Mouse (Mus musculus): ENCODE measurements around the gene Rara. TPM values are rescaled to one million over a fixed set of nuclear protein-coding genes. Genes with fewer than 3 reads are reported as not detected.
"Not testable (repeated sequence)": the region's sequence is repeated elsewhere in the genome, so short reads cannot be mapped to it uniquely, and the experiment has no call there.

Rara gene
- polyA plus RNA-seq, 1 experiment from 2014 or later = 9.1 TPM

DNA sequence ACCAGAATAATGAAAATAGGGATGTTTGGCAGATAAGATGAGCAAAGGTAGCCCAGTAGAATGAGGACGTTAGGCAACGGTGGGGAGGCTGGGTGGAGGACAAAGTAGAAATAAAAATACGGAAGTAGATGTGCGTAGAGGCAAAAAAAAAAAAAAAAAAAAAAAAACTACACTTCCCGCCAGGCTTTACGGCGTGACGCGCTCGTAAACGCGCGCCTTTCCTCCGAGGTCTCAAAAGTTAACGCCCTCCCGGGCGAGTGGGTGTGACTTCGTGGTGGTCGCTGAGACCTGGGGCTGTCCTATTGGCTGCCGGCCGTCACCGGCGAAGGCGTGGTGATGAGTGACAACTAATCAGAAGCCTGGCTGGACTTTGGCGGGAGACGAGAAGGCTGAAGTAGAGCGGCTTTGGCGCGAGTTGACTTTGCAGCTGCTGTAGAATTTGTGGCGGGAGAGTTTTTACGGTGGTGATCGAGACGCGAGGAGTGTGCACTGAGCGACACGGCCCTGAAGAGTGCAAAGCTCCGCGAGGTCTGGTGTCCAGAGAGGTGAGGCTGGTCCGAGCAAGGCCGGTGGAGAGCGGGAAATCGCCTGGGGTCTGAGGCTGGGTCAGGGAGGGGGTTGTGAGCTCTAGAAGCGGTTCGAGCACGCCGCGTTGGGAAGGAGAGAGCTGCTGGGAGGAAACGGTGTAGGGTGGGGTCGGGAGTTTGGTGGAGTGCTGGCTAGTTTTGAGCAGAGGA is 20.0 kb upstream of the Rara start, which contains the start of gene Cdc6:
Gene Cdc6, plus strand, starts transcription at position 365 of the 737 bp plus-strand sequence.
- H3K27me3 ChIP-seq = no peaks in the 10 kb centered on the region
- H3K27ac ChIP-seq = no peak within 1 kb of the TSS
- peaks cover 16% of the 10 kb centered on the region; the same call in 1 of the 2 replicates for H3K36me3 ChIP-seq
- H3K4me1 ChIP-seq (replicated peaks) = peaks cover 27% of the 10 kb centered on the region
- H3K9me3 ChIP-seq = no peaks in the 10 kb centered on the region
- peak within 1 kb of the TSS; percentile 88 for H3K4me2 ChIP-seq (replicated peaks)
- under 1% methylated on average over 49 of the region's 49 CpGs for WGBS
- H3K9ac ChIP-seq (replicated peaks) = peak within 1 kb of the TSS; percentile 57
- H3K4me3 ChIP-seq (replicated peaks) = peak within 1 kb of the TSS; percentile 51
- peak; percentile 98 for ATAC-seq

DNA sequence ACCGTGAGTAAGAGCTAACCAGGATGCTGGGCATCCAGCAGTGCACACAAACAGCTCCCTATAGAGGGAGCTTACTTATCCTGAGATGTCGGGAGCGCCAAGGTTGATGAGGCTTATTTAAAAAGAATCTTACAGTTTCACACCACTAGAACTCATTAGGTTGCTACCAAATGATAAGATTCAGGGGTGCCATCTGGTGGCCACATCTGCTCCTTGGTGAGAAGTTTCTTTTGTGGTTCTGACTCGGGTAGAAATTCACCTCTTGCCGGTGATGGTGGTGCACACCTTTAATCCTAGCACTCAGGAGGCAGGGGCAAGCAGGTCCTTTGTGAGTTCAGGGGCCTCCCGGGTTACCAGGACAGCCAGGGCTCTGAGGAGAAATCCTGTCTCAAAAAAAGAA is 18.0 kb upstream of the Rara start:
- no peaks in the 10 kb centered on the region for H3K27me3 ChIP-seq
- H3K4me2 ChIP-seq (replicated peaks) = no peak overlapping the region
- WGBS = 43% methylated on average over 6 of the region's 6 CpGs
- no peaks in the 10 kb centered on the region for H3K9me3 ChIP-seq
- H3K27ac ChIP-seq = no peak overlapping the region
- H3K4me1 ChIP-seq (replicated peaks) = peaks cover 22% of the 10 kb centered on the region
- ATAC-seq = no peak
- peaks cover 18% of the 10 kb centered on the region for H3K36me3 ChIP-seq
- no peak overlapping the region for H3K9ac ChIP-seq (replicated peaks)
- H3K4me3 ChIP-seq (replicated peaks) = no peak overlapping the region

- ATAC-seq = no peak
- H3K4me3 ChIP-seq (replicated peaks) = no peak overlapping the region
- no peaks in the 10 kb centered on the region for H3K27me3 ChIP-seq
- H3K4me2 ChIP-seq (replicated peaks) = no peak overlapping the region
- H3K36me3 ChIP-seq = peaks cover 20% of the 10 kb centered on the region
- no peaks in the 10 kb centered on the region for H3K9me3 ChIP-seq
- 95% methylated on average over 11 of the region's 11 CpGs for WGBS
- H3K9ac ChIP-seq (replicated peaks) = no peak overlapping the region
- H3K4me1 ChIP-seq (replicated peaks) = peaks cover 22% of the 10 kb centered on the region
- H3K27ac ChIP-seq = no peak overlapping the region
Observed at GRCm38 (mm10) chr11:98910415-98910814, 17.2 kb upstream of the Rara start.

- 93% methylated on average over 5 of the region's 5 CpGs for WGBS
- no peak for ATAC-seq
- Histone ChIP-seq H3K27ac (no peak overlapping the region), H3K36me3 (peaks cover 25% of the 10 kb centered on the region), H3K4me3 (replicated peaks) (no peak overlapping the region), H3K27me3 (no peaks in the 10 kb centered on the region), H3K9ac (replicated peaks) (no peak overlapping the region), H3K9me3 (no peaks in the 10 kb centered on the region), H3K4me2 (replicated peaks) (no peak overlapping the region), H3K4me1 (replicated peaks) (peaks cover 22% of the 10 kb centered on the region)
Observed at GRCm38 (mm10) chr11:98911498-98911897, 16.1 kb upstream of the Rara start.

DNA sequence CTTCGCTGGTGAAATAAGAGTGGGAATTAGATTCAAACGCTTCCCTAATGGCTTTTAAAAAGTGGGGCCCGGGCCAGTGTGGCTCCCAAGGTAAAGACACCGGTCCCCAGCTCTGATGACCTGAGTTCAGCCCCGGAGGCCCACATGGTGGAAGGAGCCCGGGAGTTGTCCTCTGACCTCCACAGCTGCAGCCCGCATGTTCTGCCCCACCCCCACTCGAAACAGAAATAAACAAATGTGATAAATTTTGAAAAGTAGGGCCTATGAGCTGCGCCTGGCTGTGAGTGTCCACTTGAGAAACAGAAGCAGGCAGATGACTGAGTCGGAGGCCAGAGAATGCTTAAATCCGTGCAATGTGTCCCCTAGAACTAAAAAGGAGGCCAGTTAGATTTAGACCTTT is 13.4 kb upstream of the Rara start:
- WGBS = 90% methylated on average over 11 of the region's 11 CpGs
- Histone ChIP-seq H3K4me1 (replicated peaks) (peaks cover 6% of the 10 kb centered on the region; the same call in 1 of the 2 replicates), H3K27me3 (no peaks in the 10 kb centered on the region), H3K27ac (no peak overlapping the region), H3K4me2 (replicated peaks) (no peak overlapping the region), H3K9ac (replicated peaks) (no peak overlapping the region), H3K9me3 (no peaks in the 10 kb centered on the region), H3K4me3 (replicated peaks) (no peak overlapping the region), H3K36me3 (peaks cover 25% of the 10 kb centered on the region)
- ATAC-seq = no peak

DNA sequence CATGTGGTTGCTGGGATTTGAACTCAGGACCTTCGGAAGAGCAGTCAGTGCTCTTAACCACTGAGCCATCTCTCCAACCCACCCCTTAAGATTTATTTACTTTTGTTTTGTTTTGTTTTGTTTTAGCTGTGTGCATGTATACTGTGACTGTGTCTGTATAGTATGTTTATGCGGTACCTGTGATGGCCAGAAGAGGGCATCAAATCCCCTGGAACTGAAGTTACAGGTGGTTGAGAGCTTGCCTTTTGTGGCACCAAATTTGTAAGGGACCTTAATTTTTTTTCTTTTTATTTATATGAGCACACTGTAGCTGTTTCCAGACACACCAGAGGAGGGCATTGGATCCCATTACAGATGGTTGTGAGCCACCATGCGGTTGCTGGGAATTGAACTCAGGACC is 11.2 kb upstream of the Rara start:
- 95% methylated on average over 3 of the region's 3 CpGs for WGBS
- H3K4me2 ChIP-seq (replicated peaks); H3K9ac ChIP-seq (replicated peaks); H3K4me3 ChIP-seq (replicated peaks); H3K27me3 ChIP-seq; ATAC-seq; H3K27ac ChIP-seq; H3K9me3 ChIP-seq; H3K4me1 ChIP-seq (replicated peaks): not testable (repeated sequence)
- H3K36me3 ChIP-seq = peaks cover 20% of the 10 kb centered on the region

- ATAC-seq = no peak
- no peak overlapping the region for H3K4me3 ChIP-seq (replicated peaks)
- peaks cover 6% of the 10 kb centered on the region for H3K4me1 ChIP-seq (replicated peaks)
- H3K36me3 ChIP-seq = peaks cover 14% of the 10 kb centered on the region
- no peaks in the 10 kb centered on the region for H3K27me3 ChIP-seq
- H3K27ac ChIP-seq = no peak overlapping the region
- H3K9me3 ChIP-seq = no peaks in the 10 kb centered on the region
- WGBS = 79% methylated on average over 13 of the region's 13 CpGs
- 0 out of 2 replicates have a peak overlapping the region, but pooled peaks have one; percentile 39 for H3K9ac ChIP-seq (replicated peaks)
- H3K4me2 ChIP-seq (replicated peaks) = no peak overlapping the region
Observed at GRCm38 (mm10) chr11:98917428-98918005, 10.1 kb upstream of the Rara start.

DNA sequence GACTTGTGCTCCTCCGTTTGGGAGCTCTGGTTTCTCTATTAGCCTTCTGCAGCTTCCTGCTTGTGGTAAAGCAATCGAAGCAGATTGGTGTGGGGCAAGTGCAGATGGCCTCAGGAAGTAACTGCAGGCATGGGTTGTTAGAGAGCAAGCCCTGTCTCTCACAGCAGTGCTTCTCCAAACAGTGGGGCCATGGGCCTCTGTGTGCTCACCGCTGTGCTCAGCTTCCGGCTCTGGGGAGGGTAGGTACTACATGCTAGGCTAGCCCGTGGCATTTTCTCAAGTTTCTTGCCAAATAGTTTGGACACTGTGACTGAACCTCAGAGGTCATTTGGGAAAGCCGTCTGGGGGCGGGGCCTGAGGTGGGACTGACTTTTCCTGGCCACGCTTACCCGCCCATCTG is 9.4 kb upstream of the Rara start:
- Histone ChIP-seq H3K27me3 (no peaks in the 10 kb centered on the region), H3K9ac (replicated peaks) (0 out of 2 replicates have a peak overlapping the region, but pooled peaks have one; percentile 10)
- 89% methylated on average over 9 of the region's 9 CpGs for WGBS

DNA sequence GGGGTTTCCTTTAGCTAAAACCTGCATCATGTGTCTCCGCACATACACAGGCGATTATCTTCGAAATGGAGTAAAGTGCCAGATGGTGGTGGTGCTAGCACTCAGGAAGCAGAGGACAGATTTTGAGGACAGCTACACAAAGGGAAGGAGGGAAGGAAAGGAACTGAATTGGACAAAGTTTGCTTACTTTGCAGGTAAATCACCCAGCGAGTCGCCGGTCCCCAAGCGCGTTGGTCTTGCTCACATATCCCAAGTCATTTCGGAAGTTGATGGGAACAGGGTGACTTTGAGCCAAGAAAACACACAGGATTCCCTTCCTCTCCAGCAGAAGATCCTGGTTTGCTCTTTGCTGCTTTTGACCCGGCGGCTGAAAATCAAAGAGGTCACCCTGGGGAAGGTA is 8.6 kb upstream of the Rara start:
- peaks cover 12% of the 10 kb centered on the region for H3K36me3 ChIP-seq
- H3K4me3 ChIP-seq (replicated peaks) = no peak overlapping the region
- no peak overlapping the region for H3K27ac ChIP-seq
- WGBS = 93% methylated on average over 11 of the region's 11 CpGs
- no peaks in the 10 kb centered on the region for H3K27me3 ChIP-seq
- H3K4me1 ChIP-seq (replicated peaks) = peaks cover 20% of the 10 kb centered on the region
- no peaks in the 10 kb centered on the region for H3K9me3 ChIP-seq
- no peak overlapping the region for H3K9ac ChIP-seq (replicated peaks)
- ATAC-seq = no peak
- no peak overlapping the region for H3K4me2 ChIP-seq (replicated peaks)

More for the DNA sequence above, 9.4 kb upstream of the Rara start:
- Histone ChIP-seq H3K4me3 (replicated peaks) (no peak overlapping the region), H3K27ac (no peak overlapping the region), H3K36me3 (peaks cover 14% of the 10 kb centered on the region), H3K4me1 (replicated peaks) (peaks cover 13% of the 10 kb centered on the region), H3K9me3 (no peaks in the 10 kb centered on the region), H3K4me2 (replicated peaks) (no peak overlapping the region)
- ATAC-seq = no peak

DNA sequence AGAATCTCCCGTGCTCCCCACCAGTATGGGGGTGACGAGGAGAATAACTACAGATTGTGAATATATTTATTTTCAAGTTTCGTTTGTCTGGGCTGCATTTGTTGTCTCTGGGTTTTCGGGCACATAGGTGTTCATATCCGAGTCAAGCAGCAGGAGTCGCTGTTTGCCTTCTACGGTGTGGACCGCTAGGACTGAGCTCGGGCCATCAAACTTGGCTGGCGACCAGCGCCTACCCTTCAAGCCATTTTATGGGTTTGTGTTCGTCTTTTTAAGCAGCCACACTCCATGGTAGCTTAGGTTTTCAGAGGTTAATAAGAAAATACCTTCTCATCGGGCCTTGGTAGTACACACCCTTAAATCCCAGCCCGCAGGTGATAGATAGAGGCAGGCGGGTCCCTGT is 5.8 kb upstream of the Rara start:
- not testable (repeated sequence) for H3K27ac ChIP-seq
- peaks cover 46% of the 10 kb centered on the region for H3K4me1 ChIP-seq (replicated peaks)

GRCm38 (mm10) chr11:98922307-98922706 is 5.3 kb upstream of the Rara start:
- not testable (repeated sequence) for H3K27me3 ChIP-seq; H3K4me3 ChIP-seq (replicated peaks); H3K27ac ChIP-seq; ATAC-seq; H3K36me3 ChIP-seq; H3K4me2 ChIP-seq (replicated peaks); H3K9ac ChIP-seq (replicated peaks); H3K9me3 ChIP-seq
- 62% methylated on average over 10 of the region's 10 CpGs for WGBS
- peaks cover 51% of the 10 kb centered on the region for H3K4me1 ChIP-seq (replicated peaks)

More for the DNA sequence above, 5.8 kb upstream of the Rara start:
- H3K9ac ChIP-seq (replicated peaks); H3K4me3 ChIP-seq (replicated peaks); H3K36me3 ChIP-seq; H3K9me3 ChIP-seq; H3K27me3 ChIP-seq; H3K4me2 ChIP-seq (replicated peaks); ATAC-seq: not testable (repeated sequence)
- 61% methylated on average over 15 of the region's 15 CpGs for WGBS

GRCm38 (mm10) chr11:98922851-98923711 is 4.5 kb upstream of the Rara start:
- H3K9me3 ChIP-seq; H3K4me2 ChIP-seq (replicated peaks); H3K9ac ChIP-seq (replicated peaks); H3K36me3 ChIP-seq; H3K27me3 ChIP-seq; H3K27ac ChIP-seq; H3K4me3 ChIP-seq (replicated peaks); ATAC-seq: not testable (repeated sequence)
- H3K4me1 ChIP-seq (replicated peaks) = peaks cover 58% of the 10 kb centered on the region
- 63% methylated on average over 16 of the region's 16 CpGs for WGBS

Measured in midbrain, embryonic 13.5 days (tissue).